Mouse (Mus musculus): ENCODE results near the gene Prdm12. TPM values are rescaled to one million over a fixed set of nuclear protein-coding genes. Genes with fewer than 3 reads are reported as not detected.

Prdm12 gene
- polyA plus RNA-seq (2017; shearing (Covaris generic)) = not detected

GRCm38 (mm10) chr2:31639901-31640608 is at the start of gene Prdm12:
TSS of gene Prdm12 (plus strand) at chr2:31640037.
- ATAC-seq = no peak

GRCm38 (mm10) chr2:31591799-31592484 is 47.9 kb upstream of the Prdm12 start:
- ATAC-seq = no peak

GRCm38 (mm10) chr2:31607555-31607954 is 32.3 kb upstream of the Prdm12 start:
- ATAC-seq = no peak

GRCm38 (mm10) chr2:31609859-31610261 is 30.0 kb upstream of the Prdm12 start:
- no peak for ATAC-seq

- ATAC-seq = no peak
Measured at GRCm38 (mm10) chr2:31610922-31611321, 28.9 kb upstream of the Prdm12 start.

- ATAC-seq = no peak
Measured at GRCm38 (mm10) chr2:31611400-31611799, 28.4 kb upstream of the Prdm12 start.

GRCm38 (mm10) chr2:31612627-31613026 is 27.2 kb upstream of the Prdm12 start:
- ATAC-seq = peak; percentile 67

- peak; percentile 72 for ATAC-seq
Measured at GRCm38 (mm10) chr2:31613781-31614180, 26.1 kb upstream of the Prdm12 start.

GRCm38 (mm10) chr2:31618484-31619161 is 21.2 kb upstream of the Prdm12 start:
- ATAC-seq = no peak

- no peak for ATAC-seq
Measured at GRCm38 (mm10) chr2:31619208-31619607, 20.6 kb upstream of the Prdm12 start.

- no peak for ATAC-seq
Measured at GRCm38 (mm10) chr2:31633531-31633930, 6.3 kb upstream of the Prdm12 start.

GRCm38 (mm10) chr2:31635281-31636137 is 4.3 kb upstream of the Prdm12 start:
- no peak for ATAC-seq

- no peak for ATAC-seq
Measured at GRCm38 (mm10) chr2:31636138-31636741, 3.6 kb upstream of the Prdm12 start.

GRCm38 (mm10) chr2:31636742-31637141 is 3.1 kb upstream of the Prdm12 start:
- ATAC-seq = no peak

- ATAC-seq = no peak
Measured at GRCm38 (mm10) chr2:31637311-31637710, 2.5 kb upstream of the Prdm12 start.

- ATAC-seq = no peak
Measured at GRCm38 (mm10) chr2:31637807-31638206, 2.0 kb upstream of the Prdm12 start.

GRCm38 (mm10) chr2:31638581-31639465 is 1.0 kb upstream of the Prdm12 start:
- ATAC-seq = no peak

GRCm38 (mm10) chr2:31639466-31639760 is 424 bp upstream of the Prdm12 start:
- ATAC-seq = no peak

- no peak for ATAC-seq
Measured at GRCm38 (mm10) chr2:31640609-31641507, 1.0 kb downstream of the Prdm12 start.

- no peak for ATAC-seq
Measured at GRCm38 (mm10) chr2:31641508-31641830, 1.6 kb downstream of the Prdm12 start.

Data from CD4-positive, CD25-positive, alpha-beta regulatory T cell, adult 4 months (primary cell).